ENCODE assay signal across 8 mouse cellular contexts in the genomic region with DNA sequence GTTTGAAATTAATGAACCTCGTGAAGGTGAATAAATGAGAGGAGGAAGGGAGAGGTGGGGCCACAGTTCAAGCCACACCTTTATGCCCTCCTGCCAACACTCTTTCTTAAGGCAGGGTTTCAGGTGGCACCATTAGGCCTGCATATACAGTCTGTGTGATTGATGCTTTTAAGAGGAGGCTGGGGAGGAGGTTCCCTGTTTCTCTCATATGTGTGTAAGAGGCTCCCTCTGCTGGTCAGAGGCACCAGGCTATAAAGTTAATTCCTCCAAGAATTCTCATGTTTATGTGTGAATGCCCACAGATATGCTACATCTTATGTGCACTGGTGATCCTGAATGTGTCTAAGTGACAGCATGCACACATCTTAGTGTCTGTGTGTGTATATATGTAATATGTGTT. TPM values are rescaled to one million over a fixed set of nuclear protein-coding genes. Genes with fewer than 3 reads are reported as not detected.
DNase-seq lines count a peak whose midpoint lies in the region; ATAC-seq lines count a peak whose summit lies in the region.

No protein-coding gene starts in this region.

- no peak overlapping the region for H3K4me2 ChIP-seq in forebrain, embryonic 13.5 days
- no peak overlapping the region for H3K4me2 ChIP-seq in hindbrain, embryonic 14.5 days (replicated peaks)

- peak; percentile 36 for DNase-seq in Muller cell, postnatal 12 days (ENCODE audit: inconsistent ontology term)
- DNase-seq in c-Kit-positive CD71-positive TER-119-positive erythroid progenitor cells, embryonic 14.5 days (ENCODE audit: low spot score) = peak; percentile 54
- DNase-seq in hindbrain, embryonic 14.5 days (ENCODE audit: low spot score) = peak; percentile 83
- peak; percentile 60 to 81 for DNase-seq in layer of hippocampus, postnatal 14 days (ENCODE audit: low spot score in 2 of 2)
- peak; percentile 83 to 84 for DNase-seq in right cerebral cortex, adult 2 months (ENCODE audit: low spot score in 2 of 2)
- DNase-seq in urinary bladder, postnatal 4 days (ENCODE audit: low spot score in 2 of 2) = peak; percentile 44 to 66

- no peak overlapping the region for H3K9ac ChIP-seq in forebrain, embryonic 13.5 days
- no peak overlapping the region for H3K9ac ChIP-seq in hindbrain, embryonic 14.5 days

- 0 out of 2 replicates have a peak, but pooled peaks cover 4% of the 10 kb centered on the region for H3K4me1 ChIP-seq in forebrain, embryonic 13.5 days
- no peaks in the 10 kb centered on the region for H3K4me1 ChIP-seq in hindbrain, embryonic 14.5 days (replicated peaks; ENCODE audit: control insufficient read depth, insufficient read depth, low read length)

- no peaks in the 10 kb centered on the region for H3K36me3 ChIP-seq in forebrain, embryonic 13.5 days (ENCODE audit: poor library complexity, severe bottlenecking)
- H3K36me3 ChIP-seq in hindbrain, embryonic 14.5 days (replicated peaks; ENCODE audit: control insufficient read depth, insufficient read depth) = no peaks in the 10 kb centered on the region

- H3K27ac ChIP-seq in forebrain, embryonic 13.5 days = no peak overlapping the region
- H3K27ac ChIP-seq in hindbrain, embryonic 14.5 days = no peak overlapping the region

- H3K4me3 ChIP-seq in forebrain, embryonic 13.5 days = no peak overlapping the region
- H3K4me3 ChIP-seq in hindbrain, embryonic 14.5 days (replicated peaks; ENCODE audit: low read length) = no peak overlapping the region

- peaks cover 10% of the 10 kb centered on the region; the same call in 1 of the 2 replicates for H3K27me3 ChIP-seq in forebrain, embryonic 13.5 days
- H3K27me3 ChIP-seq in hindbrain, embryonic 14.5 days (ENCODE audit: control insufficient read depth, insufficient read depth, low read length) = peaks cover 5% of the 10 kb centered on the region; the same call in 1 of the 2 replicates

- 86% methylated on average over 1 of the region's 1 CpGs for WGBS in forebrain, embryonic 13.5 days
- WGBS in hindbrain, embryonic 14.5 days = 67% methylated on average over 1 of the region's 1 CpGs

- H3K9me3 ChIP-seq in forebrain, embryonic 13.5 days (replicated peaks) = peaks cover 9% of the 10 kb centered on the region; the same call in 1 of the 2 replicates
- no peaks in the 10 kb centered on the region for H3K9me3 ChIP-seq in hindbrain, embryonic 14.5 days (ENCODE audit: control insufficient read depth, low read length)

- peak; percentile 67; the same call in 1 of the 2 replicates for ATAC-seq in forebrain, embryonic 13.5 days
- ATAC-seq in hindbrain, embryonic 14.5 days (ENCODE audit: low FRiP score) = peak; percentile 60; the same call in 1 of the 2 replicates
- peak; percentile 66 for ATAC-seq in megakaryocyte, adult 5-6 weeks (ENCODE audit: poor library complexity, severe bottlenecking)

RNA-seq across cellular contexts. Expression of gene Cyp4f17, which starts 11.2 kb away (rescaled TPM):
- polyA plus RNA-seq in forebrain, embryonic 13.5 days (2015; fragmentation: Nextera tagmentation; extraction: Ambion mirVana) = 7.0 and 7.8 TPM in 2 replicates
- polyA plus RNA-seq in hindbrain, embryonic 14.5 days (2014; fragmentation: Nextera tagmentation; extraction: Ambion mirVana) = 6.8 and 10.5 TPM in 2 replicates
- total RNA-seq in layer of hippocampus, postnatal 14 days (2021) = 1 to 10 TPM; 3.9 to 6.5 TPM
- 0.36 and 0.38 TPM in 2 replicates for total RNA-seq in megakaryocyte, adult 5-6 weeks (2015)
- 0.66 and 0.98 TPM in 2 replicates for total RNA-seq in megakaryocyte, adult 5-6 weeks (2017)

RNA-seq across cellular contexts. Expression of gene Cyp4f16, which starts 41.8 kb away (rescaled TPM):
- 21.1 and 21.4 TPM in 2 replicates for polyA plus RNA-seq in forebrain, embryonic 13.5 days (2015; fragmentation: Nextera tagmentation; extraction: Ambion mirVana)
- polyA plus RNA-seq in hindbrain, embryonic 14.5 days (2014; fragmentation: Nextera tagmentation; extraction: Ambion mirVana) = 15.2 and 17.1 TPM in 2 replicates
- 1 to 10 TPM; 6.0 to 7.7 TPM for total RNA-seq in layer of hippocampus, postnatal 14 days (2021)
- 25.2 and 28.3 TPM in 2 replicates for total RNA-seq in megakaryocyte, adult 5-6 weeks (2015)
- 19.0 and 39.0 TPM in 2 replicates for total RNA-seq in megakaryocyte, adult 5-6 weeks (2017)

RNA-seq across cellular contexts. Expression of gene Cyp4f39, which starts 42.1 kb away (rescaled TPM):
- polyA plus RNA-seq in forebrain, embryonic 13.5 days (2015; fragmentation: Nextera tagmentation; extraction: Ambion mirVana) = 0.17 and 0.35 TPM in 2 replicates
- 0.99 and 1.2 TPM in 2 replicates for polyA plus RNA-seq in hindbrain, embryonic 14.5 days (2014; fragmentation: Nextera tagmentation; extraction: Ambion mirVana)
- total RNA-seq in layer of hippocampus, postnatal 14 days (2021) = not detected
- total RNA-seq in megakaryocyte, adult 5-6 weeks (2015) = not detected in 2 replicates
- not detected in 2 replicates for total RNA-seq in megakaryocyte, adult 5-6 weeks (2017)
